Mouse (Mus musculus) brain, embryonic 14.5 days (tissue): ENCODE results near the gene Slc28a1. TPM values are rescaled to one million over a fixed set of nuclear protein-coding genes. Genes with fewer than 3 reads are reported as not detected.
A peak's percentile ranks its signal among the peaks of the same experiment; 100 is the strongest.

Experiments used
- DNase-seq: peaks from one replicate; pipeline ENCODE4 v3.0.0-alpha.2; 2011; ENCODE audit warnings: low read depth
- CTCF ChIP-seq: fragments of 200-500 bp; IDR thresholded peaks from 2 replicates; pipeline ENCODE4 v1.5.1; 2012; ENCODE audit warnings: inconsistent platforms, mild to moderate bottlenecking, moderate library complexity, borderline replicate concordance; ENCODE audit not compliant: insufficient read depth, insufficient read length; ENCODE audit errors: extremely low read depth
- POLR2A ChIP-seq: fragments of 200-500 bp; IDR thresholded peaks from 2 replicates; pipeline ENCODE4 v1.6.1; 2012; ENCODE audit warnings: mild to moderate bottlenecking, inconsistent platforms, borderline replicate concordance; ENCODE audit not compliant: poor library complexity, insufficient read depth, insufficient read length, severe bottlenecking; ENCODE audit errors: extremely low read depth
- polyA plus RNA-seq: library from polyadenylated mRNA; depleted of rRNA; stranded (reverse); fragments of >200 nt; gene quantifications from 2 replicates; pipeline ENCODE4 v1.2.3, GENCODE M21; 2012; rRNA removed

Slc28a1 gene
- 0.03 TPM in 2 replicates for polyA plus RNA-seq

- TF ChIP-seq CTCF, result no peak
- TF ChIP-seq POLR2A, result no peak
- DNase-seq, result no peak
Observed at GRCm38 (mm10) chr7:81114555-81114954, at the start of gene Slc28a1. TSS of gene Slc28a1 (plus strand) at chr7:81114799.

- no peak for TF ChIP-seq POLR2A
- TF ChIP-seq CTCF, result no peak
- peak; percentile 14 for DNase-seq
Observed at GRCm38 (mm10) chr7:81066714-81067113, 47.9 kb upstream of the Slc28a1 start.

- TF ChIP-seq POLR2A (no peak), CTCF (no peak)
- DNase-seq, result no peak
Observed at GRCm38 (mm10) chr7:81072463-81072862, 42.1 kb upstream of the Slc28a1 start.

GRCm38 (mm10) chr7:81073273-81073672, 41.3 kb upstream of the Slc28a1 start:
- no peak for DNase-seq
- TF ChIP-seq POLR2A (no peak), CTCF (peak; percentile 20; the same call in 1 of the 2 replicates)

GRCm38 (mm10) chr7:81074546-81074945, 40.1 kb upstream of the Slc28a1 start:
- TF ChIP-seq CTCF (no peak), POLR2A (no peak)
- DNase-seq, result no peak

- DNase-seq, result no peak
- TF ChIP-seq CTCF, result no peak
- no peak for TF ChIP-seq POLR2A
Observed at GRCm38 (mm10) chr7:81075299-81075698, 39.3 kb upstream of the Slc28a1 start.

GRCm38 (mm10) chr7:81075732-81076131, 38.9 kb upstream of the Slc28a1 start:
- TF ChIP-seq CTCF (no peak), POLR2A (no peak)
- no peak for DNase-seq

- no peak for DNase-seq
Observed at GRCm38 (mm10) chr7:81077009-81077408, 37.6 kb upstream of the Slc28a1 start.

GRCm38 (mm10) chr7:81078740-81079139, 35.9 kb upstream of the Slc28a1 start:
- no peak for TF ChIP-seq CTCF
- TF ChIP-seq POLR2A, result no peak
- DNase-seq, result no peak

More at GRCm38 (mm10) chr7:81077009-81077408, 37.6 kb upstream of the Slc28a1 start:
- TF ChIP-seq POLR2A (no peak), CTCF (no peak)

GRCm38 (mm10) chr7:81093420-81093965, 21.1 kb upstream of the Slc28a1 start:
- TF ChIP-seq CTCF, result no peak
- no peak for TF ChIP-seq POLR2A
- no peak for DNase-seq

GRCm38 (mm10) chr7:81094104-81094757, 20.4 kb upstream of the Slc28a1 start:
- TF ChIP-seq POLR2A (no peak), CTCF (no peak)
- DNase-seq, result no peak

- TF ChIP-seq POLR2A (no peak), CTCF (no peak)
- DNase-seq, result no peak
Observed at GRCm38 (mm10) chr7:81100341-81100740, 14.3 kb upstream of the Slc28a1 start.
